Mouse (Mus musculus) hindbrain, embryonic 16.5 days (tissue): ENCODE results near the gene Pole. TPM values are rescaled to one million over a fixed set of nuclear protein-coding genes. Genes with fewer than 3 reads are reported as not detected.

Source experiments
- ATAC-seq: fragments of 200-750 bp; cut with Nextera tagmentation; 2 replicates; pipeline ENCODE4 v1.8.0; 2017; ENCODE audit warnings: moderate TSS enrichment, moderate library complexity
- H3K27ac ChIP-seq: fragments of 300-500 bp; sonication (generic); 2 replicates; pipeline ENCODE4 v1.5.1; 2014; ENCODE audit warnings: low read depth, mild to moderate bottlenecking, control low read depth, low read length, moderate library complexity
- H3K27me3 ChIP-seq: fragments of 300-500 bp; sonication (generic); replicated peaks from 2 replicates; pipeline ENCODE4 v1.6.1; 2014; ENCODE audit warnings: low read length; ENCODE audit not compliant: control insufficient read depth, insufficient read depth
- H3K36me3 ChIP-seq: fragments of 300-500 bp; sonication (generic); 2 replicates; pipeline ENCODE4 v1.6.1; 2014; ENCODE audit warnings: mild to moderate bottlenecking, low read length, moderate library complexity, mixed read lengths; ENCODE audit not compliant: control insufficient read depth, insufficient read depth
- H3K4me1 ChIP-seq: fragments of 300-500 bp; sonication (generic); 2 replicates; pipeline ENCODE4 v1.6.1; 2014; ENCODE audit warnings: low read depth, low read length; ENCODE audit not compliant: control insufficient read depth, insufficient read depth
- H3K4me2 ChIP-seq: fragments of 300-500 bp; sonication (generic); 2 replicates; pipeline ENCODE4 v1.6.1; 2014; ENCODE audit warnings: mild to moderate bottlenecking, low read length, control low read depth, moderate library complexity
- H3K4me3 ChIP-seq: fragments of 300-500 bp; sonication (generic); 2 replicates; pipeline ENCODE4 v1.5.1; 2014; ENCODE audit warnings: mild to moderate bottlenecking, low read length, control low read depth, moderate library complexity
- H3K9ac ChIP-seq: fragments of 300-500 bp; sonication (generic); 2 replicates; pipeline ENCODE4 v1.6.1; 2014; ENCODE audit warnings: low read depth, mild to moderate bottlenecking, control low read depth, low read length, moderate library complexity
- H3K9me3 ChIP-seq: fragments of 300-500 bp; sonication (generic); 2 replicates; pipeline ENCODE4 v1.6.1; 2014; ENCODE audit warnings: mild to moderate bottlenecking, low read length, moderate library complexity; ENCODE audit not compliant: control insufficient read depth
- WGBS: fragments of 180-500 bp; shearing (Covaris S2); extraction: QIAGEN DNeasy Blood & Tissue Kit; methylation state at CpG from one replicate; pipeline ENCODE4 v1.1.7; 2014; 5-methylcytosine and 5-hydroxymethylcytosine counted together
- polyA plus RNA-seq: library from polyadenylated mRNA; unstranded; fragments of >200 nt; fragmentation: Nextera tagmentation; extraction: Ambion mirVana; gene quantifications from 2 replicates; pipeline ENCODE4 v1.2.1, GENCODE M21; 2015

Gene Pole
- 7.1 and 8.5 TPM in 2 replicates for polyA plus RNA-seq

DNA sequence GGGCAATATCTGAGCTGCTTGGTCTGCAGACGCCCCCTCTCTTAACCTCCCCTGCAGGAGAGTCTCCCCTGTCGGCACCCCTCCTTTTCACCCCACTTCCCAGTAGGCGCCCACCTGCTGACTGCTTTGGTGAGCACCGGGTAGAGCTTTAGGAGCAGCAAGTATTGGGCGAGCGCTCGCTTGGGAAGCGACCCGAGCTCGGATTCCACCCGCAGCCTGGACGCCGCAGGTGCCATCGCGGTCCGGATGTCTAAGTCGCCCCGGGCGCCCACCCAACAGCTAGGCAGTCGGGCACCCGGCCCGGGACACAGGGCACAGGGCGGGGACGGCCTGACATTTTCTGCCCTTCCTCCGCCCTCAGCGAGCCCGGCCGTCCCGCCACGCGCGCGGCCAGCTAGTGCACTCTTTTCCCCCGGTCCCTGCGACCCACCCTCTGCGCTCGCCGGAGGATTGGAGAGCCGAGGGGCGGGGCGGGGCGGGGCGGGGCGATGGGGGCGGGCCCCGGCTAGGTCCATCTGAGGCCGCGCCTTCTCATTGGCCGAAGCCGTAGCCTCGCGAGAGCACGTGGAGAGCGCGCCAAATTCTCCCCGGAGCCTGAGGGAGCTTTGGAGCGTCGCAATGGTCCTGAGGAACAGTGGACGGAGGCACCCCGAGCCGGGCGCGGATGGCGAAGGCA lies at the start of gene Pole, which contains the start of gene Pxmp2:
Gene Pole (plus strand): TSS at position 537 of the 676 bp plus-strand sequence.
Gene Pxmp2 (minus strand): TSS at position 417 of the 676 bp plus-strand sequence.
- 0 out of 2 replicates have a peak within 1 kb of the TSS, but pooled peaks have one; percentile 39 for H3K27ac ChIP-seq

DNA sequence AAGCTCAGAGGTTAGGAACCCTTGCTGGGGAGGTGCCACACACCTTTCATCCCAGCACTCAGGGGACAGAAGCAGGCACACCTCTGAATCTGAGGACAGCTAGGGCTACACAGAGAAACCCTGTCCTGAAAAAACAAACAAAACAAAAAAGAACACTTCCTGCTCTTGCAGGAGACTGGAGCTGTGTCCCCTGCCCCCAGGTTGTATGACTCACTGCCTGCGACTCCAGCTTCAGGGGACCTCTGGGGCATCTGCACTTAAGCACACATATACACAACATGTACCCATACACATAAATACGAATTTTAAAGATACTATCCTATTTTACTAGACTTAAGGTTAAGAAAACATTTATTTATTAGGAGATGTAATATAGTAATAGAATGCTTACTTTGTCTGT lies 42.0 kb upstream of the Pole start:
- Histone ChIP-seq H3K27ac (no peak overlapping the region), H3K4me2 (no peak overlapping the region), H3K27me3 (no peaks in the 10 kb centered on the region), H3K9ac (no peak overlapping the region), H3K4me3 (no peak overlapping the region), H3K36me3 (peaks cover 53% of the 10 kb centered on the region), H3K9me3 (no peaks in the 10 kb centered on the region), H3K4me1 (no peaks in the 10 kb centered on the region)
- WGBS = 90% methylated on average over 2 of the region's 2 CpGs
- ATAC-seq = no peak

More for the DNA sequence above, at the start of gene Pole, which contains the start of gene Pxmp2:
- H3K9me3 ChIP-seq = no peaks in the 10 kb centered on the region
- H3K4me1 ChIP-seq = peaks cover 9% of the 10 kb centered on the region
- no peaks in the 10 kb centered on the region for H3K27me3 ChIP-seq
- peak within 1 kb of the TSS; percentile 99 for H3K4me2 ChIP-seq
- peak; percentile 99 for ATAC-seq
- WGBS = 0% methylated on average over 48 of the region's 64 CpGs
- peak within 1 kb of the TSS; percentile 66 for H3K4me3 ChIP-seq
- peak within 1 kb of the TSS; percentile 81 for H3K9ac ChIP-seq
- no peaks in the 10 kb centered on the region for H3K36me3 ChIP-seq

GRCm38 (mm10) chr5:110266941-110267340 lies 19.2 kb upstream of the Pole start:
- peaks cover 16% of the 10 kb centered on the region for H3K36me3 ChIP-seq
- no peak overlapping the region for H3K27ac ChIP-seq
- WGBS = 97% methylated on average over 4 of the region's 4 CpGs
- no peaks in the 10 kb centered on the region for H3K27me3 ChIP-seq
- peaks cover 7% of the 10 kb centered on the region for H3K4me1 ChIP-seq
- H3K9ac ChIP-seq = no peak overlapping the region
- no peak overlapping the region for H3K4me3 ChIP-seq
- H3K9me3 ChIP-seq = no peaks in the 10 kb centered on the region
- no peak for ATAC-seq
- H3K4me2 ChIP-seq = no peak overlapping the region

- H3K4me2 ChIP-seq = peak within 1 kb of the TSS; percentile 94
- H3K9ac ChIP-seq = peak within 1 kb of the TSS; percentile 95
- H3K36me3 ChIP-seq = peaks cover 14% of the 10 kb centered on the region
- peak within 1 kb of the TSS; percentile 85 for H3K4me3 ChIP-seq
- H3K4me1 ChIP-seq = peaks cover 7% of the 10 kb centered on the region
- H3K27ac ChIP-seq = peak within 1 kb of the TSS; percentile 73
- no peaks in the 10 kb centered on the region for H3K27me3 ChIP-seq
- H3K9me3 ChIP-seq = no peaks in the 10 kb centered on the region
- under 1% methylated on average over 59 of the region's 66 CpGs for WGBS
- peak; percentile 91 for ATAC-seq
Observed at GRCm38 (mm10) chr5:110269141-110270101, 16.7 kb upstream of the Pole start, which contains the start of gene Pgam5. TSS of gene Pgam5 (minus strand) at chr5:110269913.

GRCm38 (mm10) chr5:110270242-110270641 lies 15.9 kb upstream of the Pole start:
- H3K4me2 ChIP-seq = no peak overlapping the region
- no peak overlapping the region for H3K4me3 ChIP-seq
- no peak overlapping the region for H3K9ac ChIP-seq
- 94% methylated on average over 6 of the region's 6 CpGs for WGBS
- H3K36me3 ChIP-seq = peaks cover 8% of the 10 kb centered on the region
- ATAC-seq = 0 out of 2 replicates have a peak, but pooled peaks have one; percentile 28
- H3K27ac ChIP-seq = no peak overlapping the region
- H3K4me1 ChIP-seq = peaks cover 7% of the 10 kb centered on the region
- H3K9me3 ChIP-seq = no peaks in the 10 kb centered on the region
- H3K27me3 ChIP-seq = no peaks in the 10 kb centered on the region

GRCm38 (mm10) chr5:110274147-110274546 lies 12.0 kb upstream of the Pole start:
- H3K4me3 ChIP-seq = no peak overlapping the region
- H3K36me3 ChIP-seq = no peaks in the 10 kb centered on the region
- WGBS = 84% methylated on average over 4 of the region's 4 CpGs
- no peak overlapping the region for H3K9ac ChIP-seq
- no peaks in the 10 kb centered on the region for H3K27me3 ChIP-seq
- H3K27ac ChIP-seq = no peak overlapping the region
- no peaks in the 10 kb centered on the region for H3K9me3 ChIP-seq
- H3K4me1 ChIP-seq = no peaks in the 10 kb centered on the region
- no peak for ATAC-seq
- no peak overlapping the region for H3K4me2 ChIP-seq

DNA sequence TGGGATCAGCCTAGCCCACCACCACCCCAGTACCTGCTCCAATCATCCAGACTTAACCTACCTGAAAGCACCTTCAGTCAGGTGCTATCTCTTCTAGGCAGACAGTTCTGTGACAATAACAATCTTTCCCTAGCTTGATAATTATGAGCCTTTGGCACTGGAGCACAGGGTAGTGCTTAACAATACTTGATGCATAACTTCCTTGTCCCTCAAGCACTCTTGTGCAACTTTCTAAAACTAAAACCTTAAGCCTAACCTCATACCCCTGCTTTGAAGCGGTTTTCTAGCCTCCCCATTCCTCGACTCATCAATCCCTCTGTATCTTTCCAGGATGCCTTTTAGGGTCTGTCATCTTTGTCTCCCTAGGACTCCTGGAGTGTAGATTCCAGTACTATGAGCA lies 11.3 kb upstream of the Pole start:
- ATAC-seq = no peak
- Histone ChIP-seq H3K9ac (no peak overlapping the region), H3K4me3 (no peak overlapping the region), H3K4me2 (no peak overlapping the region), H3K36me3 (no peaks in the 10 kb centered on the region), H3K4me1 (no peaks in the 10 kb centered on the region), H3K27ac (no peak overlapping the region), H3K27me3 (no peaks in the 10 kb centered on the region), H3K9me3 (no peaks in the 10 kb centered on the region)
- 74% methylated on average over 2 of the region's 2 CpGs for WGBS

GRCm38 (mm10) chr5:110276391-110276790 lies 9.7 kb upstream of the Pole start:
- no peaks in the 10 kb centered on the region for H3K36me3 ChIP-seq
- no peak overlapping the region for H3K27ac ChIP-seq
- H3K4me3 ChIP-seq = no peak overlapping the region
- ATAC-seq = no peak
- H3K9me3 ChIP-seq = no peaks in the 10 kb centered on the region
- no peaks in the 10 kb centered on the region for H3K4me1 ChIP-seq
- H3K9ac ChIP-seq = no peak overlapping the region
- H3K27me3 ChIP-seq = no peaks in the 10 kb centered on the region
- no peak overlapping the region for H3K4me2 ChIP-seq
- 81% methylated on average over 2 of the region's 2 CpGs for WGBS

- Histone ChIP-seq H3K4me1 (no peaks in the 10 kb centered on the region), H3K27ac (no peak overlapping the region), H3K9ac (no peak overlapping the region), H3K4me2 (no peak overlapping the region), H3K36me3 (no peaks in the 10 kb centered on the region), H3K27me3 (no peaks in the 10 kb centered on the region), H3K4me3 (no peak overlapping the region), H3K9me3 (no peaks in the 10 kb centered on the region)
- no peak; the same call in 1 of the 2 replicates for ATAC-seq
- 89% methylated on average over 1 of the region's 1 CpGs for WGBS
Observed at GRCm38 (mm10) chr5:110276910-110277309, 9.2 kb upstream of the Pole start.
